Mouse (Mus musculus) embryo, embryonic 9.5 days (tissue): Measurements from ENCODE around the gene Ino80b.
A peak's percentile ranks its signal among the peaks of the same experiment; 100 is the strongest.

Experiments used
- DNase-seq: peaks from one replicate; pipeline ENCODE4 v3.0.0-alpha.2; 2017; ENCODE audit errors: extremely low spot score

Gene Ino80b

GRCm38 (mm10) chr6:83117616-83118015 is 7.6 kb downstream of the Ino80b start:
- no peak for DNase-seq

- DNase-seq = no peak
Observed at GRCm38 (mm10) chr6:83117165-83117438, 8.1 kb downstream of the Ino80b start.

- DNase-seq = no peak
Observed at GRCm38 (mm10) chr6:83116373-83117164, 8.7 kb downstream of the Ino80b start.

- DNase-seq = no peak
Observed at GRCm38 (mm10) chr6:83115682-83116372, 9.4 kb downstream of the Ino80b start.

GRCm38 (mm10) chr6:83115011-83115671 is 10.1 kb downstream of the Ino80b start, which contains the start of gene Mogs:
Gene Mogs (plus strand): TSS chr6:83115496.
- DNase-seq = peak; percentile 93

- no peak for DNase-seq
Observed at GRCm38 (mm10) chr6:83111510-83112136, 13.6 kb downstream of the Ino80b start.

DNA sequence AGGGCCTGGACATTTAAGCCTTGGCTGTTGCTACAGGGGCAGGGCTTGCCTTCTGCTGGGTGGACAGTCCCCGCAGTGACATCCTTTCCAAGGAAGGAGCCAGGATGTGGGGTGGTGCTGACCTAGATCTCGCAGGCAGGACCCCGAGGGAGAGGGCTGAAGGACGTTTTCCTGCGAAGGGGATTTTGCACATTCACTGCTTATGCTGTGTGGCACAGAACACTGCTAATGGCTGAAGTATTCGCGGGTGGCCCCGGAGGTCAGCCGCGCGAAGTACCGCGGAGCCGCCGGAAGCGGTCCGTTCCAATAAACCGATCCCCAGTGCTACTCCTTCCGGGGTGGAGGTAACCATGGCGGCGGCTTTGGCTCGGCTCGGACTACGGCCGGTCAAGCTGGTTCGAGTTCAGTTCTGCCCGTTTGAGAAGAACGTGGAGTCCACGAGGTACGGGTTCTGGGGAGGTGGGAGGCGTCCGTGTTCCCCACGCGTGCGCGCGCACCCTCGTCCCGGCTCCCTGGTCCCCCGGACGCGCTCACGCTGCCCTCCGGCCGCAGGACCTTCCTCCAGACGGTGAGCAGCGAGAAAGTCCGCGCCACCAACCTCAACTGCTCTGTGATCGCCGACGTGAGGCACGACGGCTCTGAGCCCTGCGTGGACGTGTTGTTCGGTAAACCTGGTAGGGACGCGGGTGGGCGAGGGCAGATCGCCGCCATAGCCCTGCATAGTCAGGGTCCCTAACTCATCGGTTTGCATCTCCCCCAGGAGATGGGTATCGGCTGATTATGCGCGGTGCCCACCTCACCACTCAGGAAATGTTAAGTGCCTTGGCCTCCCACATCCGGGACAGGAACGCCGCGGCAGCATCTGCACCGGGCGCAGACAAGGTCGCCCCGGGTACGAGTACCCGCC is 16.2 kb downstream of the Ino80b start, which contains the start of gene Mrpl53:
Gene Mrpl53, plus strand, starts transcription at position 279 of the 907 bp plus-strand sequence.
- DNase-seq = peak; percentile 86

GRCm38 (mm10) chr6:83107566-83108400 is 17.4 kb downstream of the Ino80b start:
- DNase-seq = peak; percentile 78

GRCm38 (mm10) chr6:83104158-83104557 is 21.1 kb downstream of the Ino80b start:
- no peak for DNase-seq

DNA sequence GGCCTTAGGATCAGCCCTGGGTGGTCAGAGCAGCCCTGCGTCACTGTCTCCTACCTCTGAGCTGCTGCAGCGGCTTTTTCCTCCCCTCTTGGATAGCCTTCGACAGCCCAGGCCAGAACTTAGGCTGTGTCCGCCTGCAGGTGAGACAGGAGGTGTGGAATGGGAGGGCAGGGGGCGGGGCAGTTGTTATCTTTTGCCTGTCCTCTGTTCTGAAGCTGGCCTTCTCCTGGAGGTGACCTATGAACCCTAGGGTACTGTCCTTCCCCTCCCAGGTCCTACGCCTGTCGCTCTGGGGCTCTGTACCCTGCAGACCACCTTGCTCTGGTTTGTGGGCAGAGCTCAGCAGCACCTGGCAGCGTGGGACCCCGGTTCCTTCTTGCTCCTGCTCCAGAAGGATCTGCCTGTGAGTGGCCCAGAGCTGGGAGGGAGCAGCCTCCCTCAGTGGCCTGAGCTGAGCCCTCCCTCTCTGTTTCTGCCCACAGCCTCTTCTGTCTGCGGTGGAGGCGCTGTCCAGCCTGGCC is 22.0 kb downstream of the Ino80b start:
- no peak for DNase-seq

- peak; percentile 77 for DNase-seq
Observed at GRCm38 (mm10) chr6:83101688-83102556, 23.3 kb downstream of the Ino80b start.

- DNase-seq = peak; percentile 87
Observed at GRCm38 (mm10) chr6:83101316-83101687, 23.9 kb downstream of the Ino80b start, which contains the start of the genes Ccdc142 and Gm42688. Gene Ccdc142 (plus strand): TSS chr6:83101601. Gene Gm42688 (plus strand): TSS chr6:83101617.

DNA sequence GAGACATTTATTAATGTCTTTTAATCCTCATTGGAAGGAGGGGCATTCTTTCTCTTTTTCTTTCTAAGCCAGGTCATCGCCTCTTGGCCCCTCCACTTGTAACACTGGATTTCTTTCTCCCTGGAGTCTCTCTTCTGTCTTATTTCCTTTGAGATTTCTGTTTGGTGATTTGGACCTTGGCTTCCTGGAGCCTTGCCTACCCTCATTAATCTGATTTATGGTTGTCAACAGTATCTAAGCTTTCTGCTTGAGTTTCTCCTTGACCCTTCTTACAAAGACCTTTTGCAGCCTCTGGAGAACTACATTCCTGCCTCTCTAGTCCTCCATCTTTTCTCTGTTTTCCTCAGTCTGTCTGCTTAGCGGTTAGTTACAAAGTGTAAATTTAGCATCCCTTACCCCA is 26.8 kb downstream of the Ino80b start:
- no peak for DNase-seq

DNA sequence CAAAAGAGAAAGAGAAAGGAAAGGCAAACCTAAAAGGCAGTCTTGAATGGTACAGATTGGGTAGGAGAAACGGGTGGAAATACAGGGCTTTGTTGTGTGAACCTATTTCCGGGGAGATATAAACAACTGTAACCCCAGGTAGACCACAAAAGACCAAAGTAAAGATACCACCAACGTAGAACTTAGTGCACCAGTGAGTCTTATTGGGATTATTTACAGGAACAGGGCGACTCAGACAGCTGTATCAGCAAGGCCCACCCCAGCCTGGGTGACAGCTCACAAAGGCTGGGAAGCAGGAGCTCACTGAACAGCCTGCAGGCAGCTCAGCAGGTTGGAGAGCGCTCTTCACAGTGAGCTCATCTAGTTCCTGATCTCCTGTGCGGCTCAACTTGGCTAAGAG is 29.3 kb downstream of the Ino80b start:
- no peak for DNase-seq

DNA sequence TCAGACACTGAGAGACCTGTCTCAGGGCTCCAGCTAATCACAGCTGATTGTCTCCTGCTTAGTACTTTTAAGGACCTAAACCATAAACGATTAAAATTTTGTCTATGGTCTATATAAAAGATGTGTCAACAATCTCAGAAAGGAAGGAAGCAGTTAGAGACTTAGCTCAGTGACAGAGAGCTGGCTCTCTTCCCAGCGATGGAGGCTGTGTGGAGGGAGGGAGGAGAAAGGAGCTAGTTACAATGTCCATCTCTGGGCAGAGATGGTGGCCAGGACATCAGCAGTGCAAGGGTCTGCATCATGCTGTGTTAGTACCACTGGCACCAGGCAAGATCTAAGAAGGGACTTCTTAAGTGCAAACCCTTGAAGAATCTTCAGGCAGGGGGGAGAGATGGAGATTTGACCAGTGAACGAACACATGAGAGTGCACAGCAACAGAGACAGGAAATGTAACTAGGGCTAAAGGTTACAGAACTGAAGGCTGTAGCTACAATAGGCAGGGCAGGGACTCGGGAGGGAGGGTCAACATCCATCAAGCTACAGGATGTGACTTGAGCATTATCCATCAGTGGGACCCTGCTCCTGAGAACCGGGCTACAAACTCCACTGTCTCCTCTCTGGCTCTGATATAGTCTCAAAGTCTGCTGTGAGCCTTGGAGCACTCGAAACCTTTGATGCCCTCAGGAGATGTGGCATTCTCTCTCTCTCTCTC is 32.7 kb downstream of the Ino80b start:
- no peak for DNase-seq

- no peak for DNase-seq
Observed at GRCm38 (mm10) chr6:83087926-83088260, 37.3 kb downstream of the Ino80b start.

DNA sequence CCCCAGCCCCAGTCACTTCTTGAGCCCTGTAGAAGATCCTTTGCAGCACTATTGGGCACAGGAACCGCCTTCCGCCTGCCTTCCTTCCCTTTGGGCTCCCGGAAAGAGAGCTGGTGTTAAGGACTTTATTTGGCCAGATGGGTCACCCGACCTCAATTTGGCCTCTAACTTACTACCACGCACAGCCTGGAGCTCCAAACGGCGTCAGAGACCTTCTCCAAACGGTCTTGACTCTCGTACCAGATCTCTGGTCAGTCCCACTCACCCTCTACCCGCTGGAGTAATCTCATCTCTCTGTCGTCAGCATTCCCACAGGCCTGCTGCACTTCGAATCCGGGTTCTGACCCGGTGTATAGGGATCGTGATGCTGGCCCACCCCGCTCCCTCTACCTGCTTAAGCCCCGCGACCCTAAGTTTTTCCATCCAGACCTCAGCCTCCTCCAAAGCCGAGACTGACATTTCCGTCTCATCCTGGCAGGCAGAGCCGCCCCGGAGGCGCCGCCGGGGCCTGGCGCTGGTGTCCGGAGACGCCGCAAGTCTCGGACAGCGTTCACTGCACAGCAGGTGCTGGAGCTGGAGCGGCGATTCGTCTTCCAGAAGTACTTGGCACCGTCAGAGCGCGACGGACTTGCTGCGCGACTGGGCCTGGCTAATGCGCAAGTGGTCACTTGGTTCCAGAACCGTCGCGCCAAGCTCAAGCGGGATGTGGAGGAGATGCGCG is 37.9 kb downstream of the Ino80b start:
- peak; percentile 51 for DNase-seq
